Mouse (Mus musculus): ENCODE measurements around the gene Acvr2a.

Acvr2a gene

DNA sequence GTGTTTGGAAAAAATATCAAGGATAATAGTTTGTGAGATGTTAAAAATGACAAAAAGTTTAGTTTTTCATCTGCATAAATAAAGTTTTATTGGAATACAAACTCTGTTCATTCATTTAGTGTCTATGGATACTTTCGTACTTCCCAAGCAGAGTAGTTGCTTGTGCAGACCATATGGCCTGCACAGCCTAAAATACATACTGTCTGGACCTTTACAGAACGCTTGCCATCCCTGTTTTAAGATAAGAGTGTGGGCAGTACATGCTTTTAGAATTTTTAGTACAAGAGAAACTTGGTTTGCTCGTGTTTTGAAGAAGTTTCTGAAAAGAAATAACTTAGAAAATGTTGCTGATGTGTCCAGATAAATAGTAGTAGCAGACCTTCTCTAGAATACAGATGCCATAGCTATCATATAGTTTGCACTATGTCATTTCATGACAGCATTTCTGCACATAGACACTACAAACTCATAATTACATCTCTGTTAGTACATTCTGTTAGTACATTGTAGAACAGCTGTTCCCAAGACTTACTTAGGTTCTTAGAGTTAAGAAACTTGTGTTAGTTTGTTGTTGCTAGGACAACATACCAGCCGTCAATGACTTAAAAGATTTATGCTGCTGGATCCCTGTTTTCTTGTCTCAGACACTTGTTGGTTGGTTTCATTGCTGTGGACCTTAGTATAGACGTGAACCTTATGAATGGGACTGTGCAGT is 54.4 kb downstream of the Acvr2a start:
- no peak for DNase-seq (ENCODE audit: low spot score in 2 of 2)

DNA sequence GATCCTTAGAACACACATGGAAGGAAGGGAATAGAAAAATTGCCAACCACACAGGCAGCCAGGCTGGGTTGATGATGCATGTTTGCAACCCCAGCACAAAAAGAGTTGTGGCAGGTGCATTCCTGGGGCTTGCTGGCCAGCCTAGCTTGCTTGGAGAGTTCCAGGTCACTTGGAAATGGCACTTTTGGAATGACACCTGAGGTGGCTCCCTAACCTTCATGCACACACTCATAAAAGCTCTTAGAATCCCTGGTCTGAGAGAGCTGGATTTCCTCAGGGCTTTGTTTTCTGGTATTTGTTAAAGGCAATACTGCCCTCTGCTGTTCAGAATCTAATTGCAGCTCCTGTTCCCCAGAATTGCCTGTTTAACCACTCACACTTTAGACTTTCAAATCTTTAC is 72.0 kb downstream of the Acvr2a start:
- DNase-seq (ENCODE audit: low spot score in 2 of 2), result peak; percentile 48 to 85

- DNase-seq (ENCODE audit: low spot score in 2 of 2), result no peak
These were observed 81.3 kb downstream of the Acvr2a start for GRCm38 (mm10) chr2:48895186-48895585.

DNA sequence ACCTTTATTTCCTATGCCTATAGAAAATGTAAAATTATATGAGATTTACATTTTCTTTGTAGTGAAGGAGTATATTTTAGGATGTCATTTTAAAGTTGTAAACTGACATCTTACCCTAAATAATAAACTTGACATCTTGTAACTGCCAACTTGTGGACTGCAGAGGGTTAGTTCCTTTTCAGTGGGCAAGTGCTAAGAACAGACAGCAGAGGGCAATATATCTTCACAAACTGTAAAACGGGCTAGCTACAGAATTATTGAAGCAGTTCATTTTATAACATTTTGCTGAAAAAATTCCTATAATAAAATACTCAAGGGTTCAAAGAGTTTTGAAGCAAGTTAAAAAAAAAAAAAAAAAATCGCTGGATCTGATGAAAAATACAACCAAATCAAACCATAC is 95.0 kb downstream of the Acvr2a start:
- no peak for DNase-seq (ENCODE audit: low spot score in 2 of 2)

DNA sequence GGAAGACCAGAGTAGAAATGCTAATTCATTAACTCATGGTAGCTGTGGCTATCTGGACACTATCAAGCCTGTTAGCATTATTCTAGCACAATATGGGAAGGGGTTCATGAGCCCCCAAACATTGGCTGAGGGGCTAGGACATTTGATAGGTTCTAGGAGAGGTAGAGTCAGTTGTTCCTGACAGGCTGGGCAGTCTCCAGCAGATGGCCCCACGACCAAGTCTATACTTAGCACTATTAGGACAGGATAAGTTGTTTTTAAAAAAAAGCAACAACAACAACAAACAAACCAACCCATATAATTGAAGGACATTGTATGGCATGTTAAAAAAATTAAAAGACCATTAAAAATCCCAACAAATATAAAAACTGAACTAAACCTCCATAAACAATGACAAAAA is 100.3 kb downstream of the Acvr2a start:
- DNase-seq (ENCODE audit: low spot score in 2 of 2), result no peak

DNA sequence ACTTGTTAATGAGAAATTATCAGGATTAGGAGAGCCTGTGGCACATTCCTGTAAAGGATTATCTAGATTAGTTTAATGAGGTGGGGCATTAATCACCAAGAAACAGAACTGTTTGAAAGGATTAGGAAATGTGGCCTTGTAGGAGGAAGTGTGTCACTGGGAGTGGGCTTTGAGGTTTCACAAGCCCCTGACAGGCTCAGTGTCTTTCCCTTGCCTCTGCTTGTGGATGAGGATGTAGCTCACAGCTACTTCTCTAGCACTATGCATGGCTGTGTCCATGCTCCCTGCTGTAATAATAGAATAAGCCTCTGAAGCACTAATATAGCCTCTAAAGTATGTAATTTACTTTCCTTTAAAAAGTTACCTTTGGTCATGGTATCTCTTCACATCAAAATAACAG is 101.9 kb downstream of the Acvr2a start:
- no peak for DNase-seq (ENCODE audit: low spot score in 2 of 2)

- DNase-seq (ENCODE audit: low spot score in 2 of 2), result no peak
These were observed 121.1 kb downstream of the Acvr2a start for GRCm38 (mm10) chr2:48935058-48935457.

DNA sequence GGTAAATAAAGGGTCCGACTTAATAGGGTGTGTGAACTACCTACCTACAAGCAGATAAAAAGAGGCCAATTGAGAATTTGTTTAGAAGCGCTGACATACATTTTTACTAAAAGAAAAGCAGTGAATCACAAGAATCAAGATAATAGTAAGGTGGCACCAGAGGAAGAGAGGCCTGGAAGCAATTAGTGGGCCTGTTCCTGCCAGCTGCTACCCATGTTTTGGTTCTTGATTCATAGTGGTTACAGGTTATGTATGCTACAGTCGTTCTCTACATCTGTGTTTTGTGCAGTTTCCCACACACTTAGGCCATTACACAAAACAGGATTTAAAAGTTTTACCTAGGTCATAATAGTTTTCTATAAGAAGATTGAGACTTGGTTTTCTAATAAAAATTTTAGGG is 133.9 kb downstream of the Acvr2a start:
- no peak for DNase-seq (ENCODE audit: low spot score in 2 of 2)

- peak; percentile 98 for DNase-seq (ENCODE audit: low spot score in 2 of 2)
These were observed 135.1 kb downstream of the Acvr2a start, which contains the start of gene Mbd5 for GRCm38 (mm10) chr2:48948841-48949584. Gene Mbd5 (plus strand): TSS chr2:48949508.

DNA sequence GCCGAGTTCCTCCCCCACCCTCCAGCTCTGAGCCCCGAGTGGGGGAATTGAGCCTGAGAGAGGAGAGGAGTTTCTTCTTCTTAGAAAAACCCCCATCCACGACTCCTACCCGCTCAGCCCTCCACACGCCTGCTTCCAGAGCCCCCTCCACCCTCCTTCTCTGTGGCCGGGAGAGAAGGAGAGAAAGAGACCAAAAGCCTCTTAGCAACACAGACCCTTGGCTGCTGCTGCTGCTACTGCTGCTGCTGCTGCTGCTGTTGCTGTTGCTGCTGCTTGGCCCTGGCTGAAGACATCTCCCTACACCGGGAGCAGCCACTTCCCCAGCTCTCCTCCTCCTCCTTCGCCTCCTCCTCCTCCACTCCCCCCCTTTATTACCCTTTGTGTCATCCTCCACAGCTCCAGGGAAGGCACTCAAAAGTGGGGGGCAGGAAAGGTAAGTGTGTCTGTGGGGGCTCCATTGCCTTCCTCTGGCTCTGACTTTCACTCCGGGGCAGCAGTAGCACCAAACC is 135.9 kb downstream of the Acvr2a start:
- DNase-seq (ENCODE audit: low spot score in 2 of 2), result peak; percentile 28 to 39

GRCm38 (mm10) chr2:48950252-48950315 is 136.2 kb downstream of the Acvr2a start, which contains the start of gene Orc4:
Gene Orc4 (minus strand): TSS chr2:48950277.
- DNase-seq (ENCODE audit: low spot score in 2 of 2), result no peak

- no peak for DNase-seq (ENCODE audit: low spot score in 2 of 2)
These were observed 136.5 kb downstream of the Acvr2a start for GRCm38 (mm10) chr2:48950316-48950880.

All from left cerebral cortex, adult 9 months (tissue).